24 mouse cellular contexts compared by ENCODE assay signal in the genomic region with DNA sequence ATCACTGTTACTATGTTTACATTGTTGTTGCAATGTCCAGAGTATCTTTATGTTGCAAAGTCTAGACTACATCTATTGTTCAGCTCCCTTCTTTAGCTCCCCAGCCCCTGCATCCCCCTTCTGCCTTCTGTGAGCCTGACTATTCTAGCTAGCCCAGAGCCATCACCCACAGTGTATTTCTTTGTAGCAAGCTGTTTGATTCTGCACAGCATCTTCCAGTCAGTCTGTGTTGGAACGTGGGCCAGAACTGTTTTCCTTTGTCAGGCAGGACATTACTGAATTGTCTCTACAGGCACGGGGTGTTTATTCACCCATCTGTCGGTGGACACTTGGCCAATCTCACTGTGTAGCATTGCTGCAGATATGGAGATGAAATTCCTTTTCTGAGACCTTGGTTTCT.
DNase-seq lines count a peak whose midpoint lies in the region; ATAC-seq lines count a peak whose summit lies in the region.
"Had no signal": no experiment of that assay in that cellular context is flagged by ENCODE, and none has a peak within 500 bp of the region (broad histone marks: within the 10 kb centered on the region; RNA-seq: fewer than 3 reads in every experiment).

No protein-coding gene starts in this region.

- no peak overlapping the region for H3K27ac ChIP-seq in heart, embryonic 11.5 days (ENCODE audit: low read depth, low read length)
- H3K27ac ChIP-seq in midbrain, embryonic 14.5 days (replicated peaks; ENCODE audit: low read depth, low read length), result no peak overlapping the region
- H3K27ac ChIP-seq in midbrain, embryonic 13.5 days, result no peak overlapping the region
- H3K27ac ChIP-seq: forebrain, embryonic 10.5 days; limb, embryonic 13.5 days; liver, embryonic 13.5 days; neural tube, embryonic 12.5 days had no signal

- 54% methylated on average over 3 of the region's 3 CpGs for WGBS in heart, embryonic 11.5 days (ENCODE audit: insufficient replicate concordance)
- WGBS in midbrain, embryonic 14.5 days, result 53% methylated on average over 3 of the region's 3 CpGs
- WGBS in midbrain, embryonic 13.5 days, result 57% methylated on average over 3 of the region's 3 CpGs

- no peak overlapping the region for H3K4me3 ChIP-seq in heart, embryonic 11.5 days (ENCODE audit: low read depth, low read length)
- H3K4me3 ChIP-seq in midbrain, embryonic 14.5 days (replicated peaks; ENCODE audit: low read depth, low read length), result no peak overlapping the region
- no peak overlapping the region for H3K4me3 ChIP-seq in midbrain, embryonic 13.5 days (replicated peaks)
- H3K4me3 ChIP-seq: forebrain, embryonic 10.5 days; limb, embryonic 13.5 days; liver, embryonic 13.5 days; neural tube, embryonic 12.5 days had no signal

- DNase-seq in cerebellum, postnatal 4 days (ENCODE audit: low spot score in 2 of 2), result no peak
- DNase-seq in heart, adult 11 months, result peak; percentile 40
- DNase-seq in midbrain, embryonic 14.5 days, result peak; percentile 11
- DNase-seq in layer of hippocampus, postnatal 10 days (ENCODE audit: low spot score in 2 of 2), result peak; percentile 22
- DNase-seq: adrenal gland, adult 8-10 months; gastrocnemius, postnatal 25 days; kidney, adult 2 months; kidney, postnatal 14 days; liver, embryonic 13.5 days; lung, embryonic 14.5 days; lung, postnatal 36 days; right cerebral cortex, adult 18-20 months; thymus, adult 18-20 months; thymus, postnatal 4 days had no signal

- no peaks in the 10 kb centered on the region for H3K9me3 ChIP-seq in heart, embryonic 11.5 days (replicated peaks; ENCODE audit: control insufficient read depth, low read length)
- no peaks in the 10 kb centered on the region for H3K9me3 ChIP-seq in midbrain, embryonic 14.5 days (ENCODE audit: control insufficient read depth, low read length)
- H3K9me3 ChIP-seq in midbrain, embryonic 13.5 days, result no peaks in the 10 kb centered on the region
- H3K9me3 ChIP-seq: forebrain, embryonic 10.5 days; limb, embryonic 13.5 days; liver, embryonic 13.5 days; neural tube, embryonic 12.5 days had no signal

- no peaks in the 10 kb centered on the region for H3K27me3 ChIP-seq in heart, embryonic 11.5 days (ENCODE audit: control insufficient read depth, insufficient read depth, low read length)
- H3K27me3 ChIP-seq in midbrain, embryonic 14.5 days (ENCODE audit: control insufficient read depth, insufficient read depth, low read length), result no peaks in the 10 kb centered on the region
- H3K27me3 ChIP-seq in midbrain, embryonic 13.5 days, result no peaks in the 10 kb centered on the region
- H3K27me3 ChIP-seq: limb, embryonic 13.5 days; liver, embryonic 13.5 days; neural tube, embryonic 12.5 days; Patski had no signal

- no peaks in the 10 kb centered on the region for H3K36me3 ChIP-seq in heart, embryonic 11.5 days (ENCODE audit: control insufficient read depth, insufficient read depth, low read length)
- no peaks in the 10 kb centered on the region for H3K36me3 ChIP-seq in midbrain, embryonic 14.5 days (ENCODE audit: control insufficient read depth, insufficient read depth, low read length)
- no peaks in the 10 kb centered on the region for H3K36me3 ChIP-seq in midbrain, embryonic 13.5 days
- H3K36me3 ChIP-seq: forebrain, embryonic 10.5 days; limb, embryonic 13.5 days; liver, embryonic 13.5 days; neural tube, embryonic 12.5 days had no signal

- no peaks in the 10 kb centered on the region for H3K4me1 ChIP-seq in heart, embryonic 11.5 days (ENCODE audit: control insufficient read depth, insufficient read depth, low read length)
- H3K4me1 ChIP-seq in midbrain, embryonic 14.5 days (ENCODE audit: control insufficient read depth, insufficient read depth, low read length), result no peaks in the 10 kb centered on the region
- peaks cover 12% of the 10 kb centered on the region; the same call in 1 of the 2 replicates for H3K4me1 ChIP-seq in midbrain, embryonic 13.5 days (replicated peaks)
- H3K4me1 ChIP-seq: limb, embryonic 13.5 days; liver, embryonic 13.5 days; neural tube, embryonic 12.5 days had no signal

- peak; percentile 68 for ATAC-seq in cerebellum, adult (ENCODE audit: insufficient number of reproducible peaks, low FRiP score, low TSS enrichment)
- no peak for ATAC-seq in heart, embryonic 11.5 days (replicated peaks; ENCODE audit: insufficient number of reproducible peaks, low FRiP score, low TSS enrichment)
- ATAC-seq in midbrain, embryonic 14.5 days (ENCODE audit: low FRiP score, low TSS enrichment), result no peak
- no peak for ATAC-seq in midbrain, embryonic 13.5 days
- no peak for ATAC-seq in megakaryocyte, adult 5-6 weeks (ENCODE audit: poor library complexity, severe bottlenecking)
- ATAC-seq: CD4-positive, CD25-positive, alpha-beta regulatory T cell, adult 4 months; inflammation-experienced regulatory T-cells, adult 6 months; Patski had no signal

- H3K4me2 ChIP-seq in heart, embryonic 11.5 days, result no peak overlapping the region
- H3K4me2 ChIP-seq in midbrain, embryonic 14.5 days (ENCODE audit: low read length), result no peak overlapping the region
- no peak overlapping the region for H3K4me2 ChIP-seq in midbrain, embryonic 13.5 days (replicated peaks)
- H3K4me2 ChIP-seq: limb, embryonic 13.5 days; liver, embryonic 13.5 days; lung, embryonic 14.5 days; neural tube, embryonic 12.5 days had no signal

- H3K9ac ChIP-seq in heart, embryonic 11.5 days (ENCODE audit: low read depth, low read length), result no peak overlapping the region
- no peak overlapping the region for H3K9ac ChIP-seq in midbrain, embryonic 14.5 days (replicated peaks; ENCODE audit: low read length)
- no peak overlapping the region for H3K9ac ChIP-seq in midbrain, embryonic 13.5 days (replicated peaks)
- H3K9ac ChIP-seq: limb, embryonic 13.5 days; liver, embryonic 13.5 days; lung, embryonic 14.5 days; neural tube, embryonic 12.5 days had no signal

Comparison
In these comparisons a context has a peak if more than half of its experiments do, and no peak if none do; other contexts are left out.
1. DNase-seq: peak in heart, adult 11 months (single experiment), midbrain, embryonic 14.5 days (single experiment) and layer of hippocampus, postnatal 10 days (2 of 2); none in cerebellum, postnatal 4 days (0 of 2).